Mouse (Mus musculus) brain, adult 2 months (tissue): Measurements from ENCODE around the gene Anapc15.
A peak's percentile ranks its signal among the peaks of the same experiment; 100 is the strongest.
"Not testable (repeated sequence)": the region's sequence is repeated elsewhere in the genome, so short reads cannot be mapped to it uniquely, and the experiment has no call there.

ENCODE experiments used
- DNase-seq: peaks from one replicate; pipeline ENCODE4 v3.0.0; 2011; ENCODE audit warnings: low read depth, low spot score

Anapc15 gene

DNA sequence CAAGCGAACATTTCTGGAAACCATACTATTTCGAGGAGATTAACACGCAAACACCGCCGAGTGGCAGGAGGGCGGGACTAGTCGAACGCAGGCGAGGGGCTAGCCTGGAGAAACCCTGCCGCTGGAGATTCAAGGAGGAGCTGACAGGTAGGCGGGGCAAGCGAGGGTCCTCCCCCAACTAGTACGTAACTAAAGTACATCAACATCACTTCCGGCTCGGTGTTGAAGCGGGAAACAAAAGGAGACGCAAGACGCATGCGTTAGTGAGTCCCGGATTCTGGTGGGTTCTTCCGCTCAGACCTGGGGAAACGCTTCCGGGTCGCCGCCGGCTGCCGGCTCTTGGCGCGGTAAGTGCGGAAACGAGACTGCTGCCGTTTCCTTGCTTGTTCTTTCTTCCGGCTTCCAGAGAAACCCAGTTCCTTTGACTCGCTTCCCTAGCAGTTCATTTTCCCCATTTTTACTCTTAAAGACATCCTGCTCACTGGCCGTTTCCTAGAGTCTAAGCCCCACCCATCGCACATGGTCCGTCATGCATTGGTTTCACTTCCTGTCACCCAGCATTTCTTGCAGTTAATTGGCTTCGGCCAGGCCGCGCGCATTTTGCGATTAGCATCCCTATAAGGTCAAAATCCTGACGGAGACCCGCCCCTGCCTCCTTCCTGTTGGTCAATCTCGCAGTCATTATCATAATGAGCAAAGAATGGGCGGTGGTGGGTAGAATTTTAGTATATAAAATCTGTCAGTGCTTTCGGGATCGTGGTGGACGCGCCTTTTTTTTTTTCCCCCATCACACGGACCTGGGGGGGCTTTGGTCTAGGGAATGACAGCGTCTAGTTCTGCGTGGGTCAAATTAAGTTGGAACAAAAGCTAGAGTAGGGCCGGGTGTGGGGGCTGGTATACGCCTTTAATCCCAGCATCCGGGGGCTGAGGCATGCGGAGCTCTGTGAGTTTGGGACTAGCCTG lies 32.9 kb downstream of the Anapc15 start:
- DNase-seq, result peak; percentile 100

DNA sequence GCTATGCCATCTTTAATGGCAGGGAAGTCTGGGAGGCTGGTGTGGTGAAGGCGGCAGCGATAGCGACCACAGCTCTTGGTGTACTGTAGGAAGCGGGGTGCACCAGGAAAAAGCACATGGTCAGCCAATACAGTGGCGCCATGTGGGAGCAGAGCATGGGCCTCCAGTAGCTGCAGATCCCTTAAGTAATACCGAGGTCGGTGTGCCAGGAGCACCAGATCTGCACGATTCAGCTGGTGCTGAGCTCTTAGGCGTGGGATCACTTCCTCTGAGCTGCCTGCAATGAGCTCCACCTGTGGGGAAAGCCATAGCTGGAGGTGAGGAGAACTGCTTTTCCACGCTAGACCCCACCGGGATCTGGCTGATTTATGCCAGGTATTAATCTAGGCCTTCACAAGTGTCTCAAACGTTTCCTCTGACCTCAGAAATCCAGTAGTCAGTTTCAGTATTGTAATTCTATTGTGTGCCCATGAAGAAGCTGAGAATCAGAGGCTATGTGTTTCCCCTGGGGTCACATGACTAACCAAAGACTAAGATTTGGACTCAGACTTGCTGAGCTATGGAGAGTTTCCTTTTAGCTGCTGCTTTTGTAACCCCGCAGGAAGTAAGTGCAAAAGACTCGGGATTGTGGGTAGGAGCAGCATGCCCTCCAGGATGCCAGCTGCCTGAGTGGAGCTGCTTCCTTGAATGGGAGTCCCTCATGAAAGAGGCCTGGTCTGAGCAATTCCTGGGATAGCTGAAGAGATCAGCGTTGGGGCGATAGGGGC lies 37.0 kb downstream of the Anapc15 start:
- no peak for DNase-seq

DNA sequence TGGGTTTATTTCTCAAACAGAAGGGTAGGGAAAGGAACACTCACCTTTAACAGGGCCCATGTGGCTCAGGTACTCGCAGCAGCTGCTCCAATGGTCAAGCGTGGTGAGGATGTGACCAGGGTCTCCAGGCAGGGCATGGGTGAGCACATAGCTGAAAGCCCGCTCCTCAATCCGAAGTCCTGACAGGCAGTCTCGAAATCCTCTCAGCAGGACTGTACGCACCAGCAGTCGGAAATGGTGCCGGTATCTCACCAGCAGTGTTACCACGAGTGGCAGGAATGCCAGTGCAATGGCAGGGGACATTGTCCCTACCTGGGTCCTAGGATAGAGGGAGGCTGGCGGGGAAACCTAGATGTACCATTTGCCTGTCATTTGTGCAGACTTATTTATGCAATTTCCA lies 38.5 kb downstream of the Anapc15 start:
- no peak for DNase-seq

DNA sequence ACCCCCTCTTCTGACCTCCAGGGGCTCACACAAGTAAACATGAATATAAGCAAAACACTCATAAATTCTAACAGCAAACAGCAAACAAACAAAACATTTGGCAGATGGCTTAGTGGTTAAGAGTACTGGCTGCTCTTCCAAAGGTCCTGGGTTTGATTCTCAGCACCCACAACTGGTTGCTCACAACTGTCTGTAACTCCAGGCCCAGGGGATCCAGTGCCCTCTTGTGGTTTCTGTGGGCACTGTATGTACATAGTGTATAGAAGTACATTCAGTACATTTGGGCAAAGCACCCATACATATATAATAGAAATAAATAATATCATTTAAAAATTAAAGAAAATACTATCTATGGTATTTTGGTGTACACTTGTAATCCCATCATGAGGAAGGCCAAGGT lies 39.3 kb downstream of the Anapc15 start:
- DNase-seq, result no peak

DNA sequence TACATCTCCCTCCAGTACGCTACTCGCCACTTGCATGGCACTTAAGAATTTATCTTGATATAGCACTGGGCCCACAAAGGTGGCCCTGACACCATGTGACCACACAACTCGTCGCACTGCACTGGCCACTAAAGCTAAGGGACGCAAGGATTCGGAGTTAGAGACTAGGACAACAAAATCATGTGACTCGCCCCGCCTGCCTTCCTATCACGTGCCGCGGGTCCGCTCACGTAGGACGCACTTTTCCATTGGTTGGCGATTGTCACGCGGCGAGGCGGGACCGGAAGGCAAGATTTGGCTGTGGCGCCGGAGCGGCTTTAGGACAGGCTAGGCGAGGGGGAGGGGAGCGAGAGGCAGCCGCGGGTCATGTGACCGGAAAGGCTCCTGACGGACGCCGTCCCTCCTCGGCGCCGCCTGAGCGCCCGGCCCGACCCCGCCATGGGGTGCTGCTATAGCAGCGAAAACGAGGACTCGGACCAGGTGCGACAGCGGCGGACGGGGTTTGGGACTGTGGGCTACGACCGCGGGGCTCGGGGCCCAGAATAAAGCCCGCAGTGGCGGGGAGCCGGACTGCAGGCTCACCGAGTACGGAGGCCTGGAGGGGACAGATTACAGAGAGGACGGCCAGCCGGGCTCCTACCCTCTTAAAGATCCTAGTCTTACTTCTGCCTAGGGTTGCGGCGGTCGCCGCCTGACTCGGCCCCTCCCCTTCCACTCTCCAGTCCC lies 42.2 kb downstream of the Anapc15 start, which contains the start of gene Lamtor1:
Gene Lamtor1 (plus strand): TSS at position 344 of the 726 bp plus-strand sequence.
- DNase-seq, result peak; percentile 100

DNA sequence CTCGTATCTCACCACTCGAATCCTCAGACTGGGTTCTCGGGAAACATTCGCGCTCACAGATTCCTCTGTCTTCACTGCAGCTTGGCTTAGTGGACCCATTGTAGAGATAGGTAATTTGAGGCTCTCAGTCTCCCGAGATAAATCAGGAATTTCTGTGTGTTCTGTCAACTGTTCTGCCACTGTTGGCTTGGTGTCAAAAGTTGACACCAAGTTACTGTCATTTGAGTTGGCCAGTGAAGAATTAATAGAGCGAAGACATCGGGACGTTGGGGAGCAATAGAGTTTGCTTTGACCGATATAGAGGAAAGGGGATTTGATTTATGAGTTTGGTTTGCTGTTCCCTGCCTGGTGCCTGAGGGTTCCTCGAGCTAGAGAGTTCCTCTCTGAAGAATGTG lies 42.8 kb downstream of the Anapc15 start, which contains the start of gene Tomt:
Gene Tomt (minus strand): TSS at position 73 of the 395 bp plus-strand sequence.
- no peak for DNase-seq

DNA sequence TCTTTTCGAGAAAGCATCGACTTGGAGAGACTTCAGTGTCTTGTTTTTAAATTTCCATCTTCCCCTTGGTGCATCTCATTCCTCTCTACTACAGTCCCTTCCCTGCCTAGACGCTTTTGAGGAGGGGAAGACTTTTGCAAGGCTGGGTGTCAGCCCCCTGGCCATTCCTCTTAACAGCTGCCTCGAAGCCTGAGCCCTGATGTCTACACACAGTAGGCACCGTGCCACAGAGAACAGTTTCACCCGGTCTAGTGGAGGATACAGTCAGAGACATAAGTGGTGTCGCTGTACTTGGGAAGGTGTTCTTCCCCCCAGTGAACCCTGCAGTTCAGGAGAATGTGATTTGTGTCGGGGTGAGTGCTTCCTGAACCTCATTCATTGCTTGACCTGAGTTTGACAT lies 43.2 kb downstream of the Anapc15 start:
- no peak for DNase-seq

DNA sequence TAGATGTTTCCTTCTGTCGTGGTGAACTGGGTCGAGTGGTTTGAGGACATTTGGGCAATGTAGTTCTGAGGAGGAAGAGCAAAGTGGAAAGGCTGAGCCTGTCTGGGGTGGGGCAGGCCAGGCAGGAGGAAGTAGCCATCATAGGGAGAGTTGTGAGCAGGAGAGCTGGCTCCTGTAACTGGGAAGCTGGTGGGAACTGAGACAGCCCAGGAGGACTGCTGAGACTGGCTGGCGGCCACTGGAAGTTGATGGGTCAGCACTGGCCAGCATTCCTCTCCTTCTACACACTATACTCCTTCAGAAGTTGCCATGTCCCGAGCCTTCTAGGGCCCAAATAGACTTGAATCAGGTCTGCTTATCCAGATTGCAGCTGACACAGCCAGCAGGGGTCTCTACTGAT lies 44.9 kb downstream of the Anapc15 start:
- no peak for DNase-seq

DNA sequence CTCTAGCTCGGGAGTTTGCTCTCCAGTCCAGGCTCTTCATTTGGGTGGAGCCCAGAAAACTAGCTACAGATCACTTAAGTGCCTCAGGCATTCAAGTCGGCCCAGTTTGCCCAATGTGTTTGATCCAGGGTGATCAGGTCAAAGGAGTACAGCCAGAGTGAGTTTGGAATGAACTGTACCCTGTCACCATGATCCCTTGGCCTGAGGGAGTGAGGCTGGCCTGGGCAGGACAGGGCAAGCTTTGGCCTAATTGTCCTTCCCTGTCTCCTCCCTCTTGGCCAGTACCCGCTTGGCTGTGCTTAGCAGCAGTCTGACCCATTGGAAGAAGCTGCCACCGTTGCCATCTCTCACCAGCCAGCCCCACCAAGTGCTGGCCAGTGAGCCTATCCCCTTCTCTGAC lies 46.6 kb downstream of the Anapc15 start:
- no peak for DNase-seq

DNA sequence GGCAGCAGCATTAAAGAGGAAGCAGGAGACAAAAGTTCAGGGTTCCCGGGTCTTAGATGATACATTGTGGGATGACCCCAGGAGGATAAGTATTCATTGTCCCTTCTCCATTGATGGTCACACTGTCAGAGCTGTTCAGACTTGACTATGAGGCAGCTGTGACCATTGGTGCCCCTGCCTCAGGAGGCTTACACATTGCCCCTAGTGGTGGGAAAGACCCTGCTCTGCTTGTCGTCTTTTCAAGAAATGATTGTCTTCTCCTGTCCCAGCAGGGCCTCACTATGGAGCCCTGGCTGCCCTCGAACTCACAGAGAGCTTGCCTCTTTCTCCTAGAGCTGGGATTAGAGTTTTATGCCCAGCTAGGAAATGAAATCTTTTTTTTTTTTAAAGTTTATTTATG lies 48.5 kb downstream of the Anapc15 start:
- no peak for DNase-seq

DNA sequence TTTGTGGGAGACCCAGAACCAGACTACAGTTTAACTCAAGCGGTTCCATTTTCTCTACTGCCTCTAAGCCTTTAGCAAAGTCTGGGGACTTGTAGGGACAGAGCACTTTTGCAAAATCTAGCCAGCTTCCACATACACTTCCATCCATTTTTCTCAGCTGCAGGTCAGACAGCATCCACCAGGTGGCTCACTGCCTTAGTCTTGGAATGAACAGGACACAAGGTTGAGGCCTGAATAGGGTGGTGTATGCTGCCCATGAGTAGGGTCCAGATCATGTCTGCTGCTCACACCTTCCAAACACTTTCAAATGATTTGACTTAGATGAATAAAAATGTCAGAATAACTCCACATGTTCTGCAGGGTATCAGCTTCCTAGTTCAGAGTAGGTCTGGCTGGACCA lies 54.6 kb downstream of the Anapc15 start:
- DNase-seq, result peak; percentile 83

DNA sequence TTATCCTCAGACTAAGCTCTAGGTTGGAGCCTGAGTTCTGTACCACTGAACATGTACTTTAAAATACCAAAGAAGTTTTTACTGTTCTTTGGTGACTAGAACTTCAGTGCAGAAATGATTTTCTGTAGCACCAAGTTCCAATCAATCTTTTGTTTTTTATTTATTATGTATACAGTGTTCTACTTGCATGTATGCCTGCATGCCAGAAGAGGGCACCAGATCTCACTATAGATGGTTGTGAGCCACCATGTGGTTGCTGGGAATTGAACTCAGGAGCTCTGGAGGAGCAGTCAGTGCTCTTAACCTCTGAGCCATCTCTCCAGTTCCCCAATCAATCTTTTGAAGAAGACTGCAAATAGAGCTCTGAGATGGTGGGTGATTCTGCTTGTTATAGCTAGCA lies 62.4 kb downstream of the Anapc15 start:
- not testable (repeated sequence) for DNase-seq

DNA sequence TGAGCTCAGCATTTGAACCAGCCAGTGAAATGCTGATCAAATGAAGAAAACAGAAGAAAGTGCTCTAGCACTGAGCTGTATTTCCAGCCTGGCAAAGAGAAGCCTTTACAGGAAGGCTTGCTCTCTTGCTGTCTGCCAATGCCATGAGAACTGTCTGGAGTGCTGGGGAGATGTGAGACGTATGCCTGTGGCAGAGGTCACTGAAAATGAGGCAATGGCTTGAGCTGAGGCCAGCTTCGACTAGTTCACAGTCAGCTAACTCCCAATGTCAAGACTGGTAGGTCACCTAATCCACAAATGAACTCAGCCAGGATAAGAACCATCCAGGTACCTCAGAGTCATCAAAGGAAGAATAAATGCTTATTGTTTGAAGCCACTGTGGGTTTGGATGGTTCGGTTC lies 64.6 kb downstream of the Anapc15 start:
- DNase-seq, result no peak

DNA sequence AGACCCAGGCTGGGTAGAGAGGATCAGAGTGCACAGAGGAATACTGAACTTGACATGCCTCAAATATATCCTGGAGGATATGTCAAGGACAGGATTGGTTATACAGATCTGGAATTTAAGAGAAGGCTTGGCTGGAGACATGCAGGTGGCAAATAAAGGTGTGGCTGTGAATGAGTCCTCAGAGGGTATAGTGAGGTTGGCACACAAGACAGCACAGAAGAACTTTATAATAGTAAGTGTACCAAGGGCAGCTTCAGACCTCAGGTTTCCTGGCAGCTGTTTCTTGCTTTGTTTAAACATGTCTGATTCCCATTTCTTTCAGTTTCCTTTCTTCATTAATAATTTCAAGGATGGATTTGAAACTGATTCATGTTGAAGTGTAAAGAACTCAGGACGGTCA lies 69.0 kb downstream of the Anapc15 start:
- no peak for DNase-seq

DNA sequence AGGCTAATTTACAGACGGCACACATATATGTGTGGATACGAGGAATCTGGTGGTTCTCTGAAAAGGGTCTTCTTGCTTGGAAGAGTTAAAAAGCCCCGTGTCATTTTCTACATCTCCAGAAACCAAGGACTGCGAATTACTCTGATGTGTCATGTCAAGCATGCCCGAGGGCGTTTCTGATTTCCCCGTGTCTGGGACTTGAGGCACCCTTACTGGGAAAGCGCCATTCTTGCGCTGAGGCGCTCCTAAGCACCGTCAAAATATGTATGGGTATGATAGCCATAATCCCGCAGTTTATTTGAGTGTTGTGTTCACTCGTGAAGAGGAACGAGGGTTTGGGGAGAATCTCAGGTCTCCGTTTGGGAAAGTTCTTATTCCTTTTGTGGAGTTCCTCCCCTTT lies 69.8 kb downstream of the Anapc15 start:
- no peak for DNase-seq

DNA sequence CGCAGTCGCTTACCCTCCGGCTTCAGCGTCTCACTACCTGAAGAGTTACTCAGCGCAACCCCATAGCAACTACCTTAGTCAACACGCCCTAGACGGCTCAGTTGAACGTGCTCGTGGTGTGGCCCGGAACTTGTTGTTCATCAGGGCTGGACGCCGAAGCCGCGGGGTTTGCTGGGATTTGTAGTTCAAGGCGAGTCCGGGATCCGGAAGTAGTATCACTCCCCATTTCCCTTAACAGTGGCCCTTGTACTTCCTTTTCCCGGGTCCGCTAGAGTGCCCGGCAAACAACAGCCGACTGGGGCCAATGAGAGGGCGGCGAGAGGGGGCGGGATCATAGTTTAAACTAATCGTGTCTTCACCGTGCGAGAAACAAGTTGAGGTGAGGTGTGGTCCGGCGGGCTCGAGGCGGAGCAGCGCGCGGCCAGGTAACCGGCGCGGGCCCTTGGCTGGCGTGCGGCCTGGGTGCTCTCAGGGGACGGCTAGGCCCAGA lies 70.3 kb downstream of the Anapc15 start, which contains the start of the genes Lrrc51 and Numa1:
Gene Lrrc51 (minus strand): TSS at position 145 of the 490 bp plus-strand sequence.
Gene Numa1 (plus strand): TSS at position 361 of the 490 bp plus-strand sequence.
- DNase-seq, result peak; percentile 99

DNA sequence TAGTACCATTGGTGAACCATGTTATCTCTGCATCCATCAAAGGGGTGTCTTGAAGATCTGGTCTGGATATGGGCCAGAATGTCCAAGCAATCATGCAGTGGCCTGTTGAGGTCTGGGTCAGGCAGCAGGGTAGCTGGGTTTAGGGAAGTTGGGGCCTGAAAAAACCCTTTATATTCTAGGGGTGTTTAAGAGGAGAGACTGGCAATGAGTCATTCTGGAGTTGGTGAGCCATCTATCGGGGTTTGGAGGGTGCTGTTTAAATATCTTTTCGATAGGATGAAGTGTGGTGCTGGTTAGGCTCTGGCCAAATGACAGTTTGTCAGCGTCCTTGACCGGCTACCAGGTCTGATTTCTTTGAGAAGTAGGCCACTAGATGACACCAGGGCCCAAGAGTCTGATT lies 72.4 kb downstream of the Anapc15 start:
- no peak for DNase-seq

DNA sequence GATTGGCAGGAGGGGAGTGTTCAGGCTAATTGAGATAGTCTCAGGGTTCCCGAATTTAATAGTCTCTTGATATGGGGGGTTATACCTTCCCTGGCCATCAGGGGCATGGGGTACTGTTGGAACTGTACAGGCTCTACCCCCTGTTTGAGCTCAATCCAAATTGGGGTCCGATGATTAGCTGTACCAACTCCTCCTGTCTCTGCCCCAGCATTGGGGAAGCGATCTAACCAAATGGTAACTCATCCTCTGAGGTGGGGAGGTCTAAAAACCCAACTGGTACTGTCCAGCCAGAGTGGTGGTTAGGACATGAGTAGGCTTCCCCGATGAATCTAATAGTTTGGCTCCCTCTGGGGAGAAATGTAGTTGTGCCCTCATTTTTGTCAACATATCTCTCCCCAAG lies 73.5 kb downstream of the Anapc15 start:
- no peak for DNase-seq

DNA sequence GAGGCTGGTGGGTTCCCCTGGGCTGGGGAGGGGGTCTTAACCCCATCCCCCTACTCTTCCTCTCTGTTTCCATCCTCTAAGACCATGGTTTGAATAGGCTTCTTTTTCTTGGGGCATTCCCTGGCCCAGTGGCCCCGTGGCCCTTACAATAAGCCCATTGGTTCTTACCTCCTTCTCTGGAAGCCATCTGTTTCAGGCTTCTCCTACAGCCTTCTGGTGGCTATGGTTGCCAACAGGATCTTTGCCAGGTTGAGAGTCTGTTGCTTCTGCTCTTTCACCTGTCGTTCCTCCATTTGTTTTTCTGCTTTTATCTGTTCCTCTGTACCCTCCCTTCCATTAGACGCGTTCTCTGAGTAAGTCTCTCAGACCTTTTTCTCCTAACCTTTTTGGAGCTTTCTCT lies 74.1 kb downstream of the Anapc15 start:
- DNase-seq, result peak; percentile 98

DNA sequence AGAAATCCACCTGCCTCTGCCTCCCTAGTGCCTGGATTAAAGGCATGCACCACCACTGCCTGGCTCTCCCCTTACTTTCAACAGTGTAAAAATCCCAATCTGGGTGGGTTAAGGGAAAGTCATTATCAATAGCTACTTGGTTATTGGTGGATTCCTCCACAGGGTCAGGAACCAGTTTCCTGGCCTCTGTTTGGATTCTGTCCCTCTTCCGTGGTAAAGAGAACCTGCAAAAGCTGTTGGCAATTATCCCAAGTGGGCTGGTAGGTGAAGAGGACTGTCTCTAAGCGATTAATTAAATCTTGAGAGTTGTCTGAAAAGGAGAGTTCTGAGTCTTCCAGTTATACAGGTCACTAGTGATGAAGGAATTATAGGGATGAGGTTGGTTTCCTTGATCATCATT lies 74.8 kb downstream of the Anapc15 start:
- peak; percentile 51 for DNase-seq

DNA sequence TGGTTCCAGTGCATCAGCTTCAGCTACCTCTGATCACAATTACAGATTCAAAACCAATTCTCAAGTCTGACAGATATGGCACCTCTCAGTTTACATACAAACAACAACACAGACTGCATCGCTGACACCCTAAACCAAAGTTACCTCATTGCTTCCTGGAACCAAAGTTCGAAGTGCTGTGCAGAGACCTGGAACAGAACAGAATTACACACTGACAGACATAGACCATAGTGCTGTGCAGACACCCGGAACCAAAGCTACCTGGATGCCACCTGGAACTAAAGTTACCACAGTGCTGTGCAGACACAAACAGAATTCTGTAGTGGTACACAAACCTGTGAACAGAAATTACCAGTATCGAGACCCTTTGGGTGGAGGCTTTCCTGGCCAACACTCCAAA lies 76.2 kb downstream of the Anapc15 start:
- DNase-seq, result no peak

DNA sequence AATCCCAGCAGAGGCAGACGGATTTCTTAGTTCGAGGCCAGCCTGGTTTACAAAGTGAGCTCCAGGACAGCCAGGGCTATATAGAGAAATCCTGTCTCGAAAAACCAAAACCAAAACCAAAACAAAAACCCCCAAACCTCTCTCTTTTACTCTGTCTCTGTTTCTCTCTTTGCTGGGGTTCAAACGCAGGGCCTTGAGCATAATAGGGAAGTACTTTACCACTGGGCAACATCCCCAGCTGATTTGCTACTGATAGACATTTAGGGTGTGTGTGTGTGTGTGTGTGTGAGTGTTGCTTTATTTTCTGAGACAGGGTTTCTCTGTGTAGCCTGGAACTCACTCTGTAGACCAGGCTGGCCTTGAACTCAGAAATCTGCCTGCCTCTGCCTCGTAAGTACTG lies 85.5 kb downstream of the Anapc15 start:
- not testable (repeated sequence) for DNase-seq
